Mouse (Mus musculus) effector memory CD4-positive, alpha-beta T cell, adult 7 months (primary cell): Measurements from ENCODE around the gene Glrx2. TPM values are rescaled to one million over a fixed set of nuclear protein-coding genes. Genes with fewer than 3 reads are reported as not detected.

Experiments
- polyA plus RNA-seq: library from polyadenylated mRNA; unstranded; fragments of 100-300 nt; shearing (Covaris generic); gene quantifications from one replicate; pipeline ENCODE4 v1.2.1, GENCODE M21; 2017

Glrx2 gene
- polyA plus RNA-seq, result 37.1 TPM

GRCm38 (mm10) chr1:143716038-143716437 lies at the start of gene Glrx2:
Gene Glrx2 (plus strand): TSS chr1:143716338.

GRCm38 (mm10) chr1:143702741-143703262 lies 13.3 kb upstream of the Glrx2 start, which contains the start of gene Cdc73:
Gene Cdc73 (minus strand): TSS chr1:143702893.

GRCm38 (mm10) chr1:143776446-143777411 lies 60.6 kb downstream of the Glrx2 start, which contains the start of the genes Trove2 and Uchl5:
Gene Trove2 (minus strand): TSS chr1:143777068.
Gene Uchl5 (plus strand): TSS chr1:143777272.

Other genes with a start within 250 kb of the Glrx2 start
- gene B3galt2, start 75.7 kb upstream of the Glrx2 start, polyA plus RNA-seq, result 0.43 TPM
- 85.8 TPM for gene Cdc73, start 13.4 kb upstream of the Glrx2 start, polyA plus RNA-seq
- 2.4 TPM for gene Trove2, start 60.7 kb downstream of the Glrx2 start, polyA plus RNA-seq
- gene Uchl5, start 60.9 kb downstream of the Glrx2 start, polyA plus RNA-seq, result 68.3 TPM